Mouse (Mus musculus): Measurements from ENCODE around the gene Mndal. TPM values are rescaled to one million over a fixed set of nuclear protein-coding genes. Genes with fewer than 3 reads are reported as not detected.

Mndal gene
- total RNA-seq, 2 experiments from 2014 or later: 3.8 to 4.6 TPM

Other genes with a start within 250 kb of the Mndal start
- gene Ifi207, start 200.7 kb downstream of the Mndal start, total RNA-seq (2021): 1 to 10 TPM; 2.2 to 2.9 TPM
- 1 to 10 TPM; 2.7 to 3.6 TPM for gene Ifi204, start 175.5 kb downstream of the Mndal start, total RNA-seq (2021)
- gene Ifi211, start 29.4 kb downstream of the Mndal start, total RNA-seq (2021): 1 to 10 TPM; 1.5 to 3.0 TPM
- 1 to 10 TPM; 4.0 to 5.2 TPM for gene Ifi203, start 181 bp upstream of the Mndal start, total RNA-seq (2021)
- not detected for gene Ifi202b, start 40.3 kb upstream of the Mndal start, total RNA-seq (2021)
- gene Ifi205, start 89.3 kb upstream of the Mndal start, total RNA-seq (2021): 10 to 100 TPM in 1 of 2 experiments, 1 to 10 TPM in 1; 3.7 to 11.7 TPM
- gene Olfr433, start 98.2 kb upstream of the Mndal start, total RNA-seq (2021): not detected
- not detected for gene Olfr432, start 106.7 kb upstream of the Mndal start, total RNA-seq (2021)
- not detected for gene Olfr430, start 124.1 kb upstream of the Mndal start, total RNA-seq (2021)
- gene Olfr429, start 141.8 kb upstream of the Mndal start, total RNA-seq (2021): not detected
- not detected for gene Olfr427, start 154.4 kb upstream of the Mndal start, total RNA-seq (2021)
- gene Olfr231, start 178.7 kb upstream of the Mndal start, total RNA-seq (2021): not detected
- gene Olfr424, start 189.0 kb upstream of the Mndal start, total RNA-seq (2021): not detected
- not detected for gene Olfr420, start 213.1 kb upstream of the Mndal start, total RNA-seq (2021)
- gene Spta1, start 230.3 kb upstream of the Mndal start, total RNA-seq (2021): under 1 TPM; 0.08 to 0.67 TPM